Mouse (Mus musculus): ENCODE data around the gene Sept9. TPM values are rescaled to one million over a fixed set of nuclear protein-coding genes. Genes with fewer than 3 reads are reported as not detected.
"Not testable (repeated sequence)": the region's sequence is repeated elsewhere in the genome, so short reads cannot be mapped to it uniquely, and the experiment has no call there.

Gene Sept9
- polyA plus RNA-seq, 1 experiment from 2014 or later = 208 TPM

DNA sequence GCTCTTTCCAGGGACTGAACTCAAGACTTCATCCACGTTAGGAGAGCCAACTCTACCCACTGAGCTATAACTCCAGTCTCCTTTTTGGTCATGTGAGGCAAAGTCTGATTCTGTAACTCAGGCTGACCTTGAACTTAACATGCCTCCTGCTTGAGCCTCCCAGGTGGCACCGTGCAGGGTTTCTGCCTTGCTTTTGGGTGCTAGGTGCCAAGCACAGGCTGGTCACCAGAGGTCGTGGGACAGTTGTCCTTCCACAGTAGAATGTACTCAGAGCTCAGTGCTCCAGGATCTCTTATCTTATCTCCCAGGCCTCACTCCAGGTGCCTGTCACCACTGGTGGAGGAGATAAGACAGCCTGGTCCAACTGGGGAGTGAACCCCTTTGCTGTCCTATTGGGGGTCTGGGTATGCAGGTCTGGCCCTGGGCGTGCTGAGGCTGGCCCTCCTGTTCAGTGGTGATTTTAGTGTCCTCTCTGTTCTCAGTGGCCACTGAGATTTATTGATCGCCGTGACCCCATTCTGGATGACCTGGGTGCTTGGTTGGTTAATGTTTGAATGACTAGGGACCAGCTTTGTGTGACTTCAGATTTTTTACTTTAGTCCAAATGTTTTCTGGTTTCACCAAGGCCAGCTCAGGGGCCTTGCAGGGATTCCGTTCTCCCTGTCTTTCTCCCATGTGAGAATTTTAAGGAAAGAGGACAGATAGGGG lies 136.8 kb downstream of the Sept9 start:
- Histone ChIP-seq H3K4me2 (ENCODE audit: low read depth, severe bottlenecking) (no peak overlapping the region), H3K36me3 (ENCODE audit: control insufficient read depth, insufficient read depth, low read length) (peaks cover 2% of the 10 kb centered on the region), H3K4me1 (ENCODE audit: control insufficient read depth, insufficient read depth, low read length) (peaks cover 44% of the 10 kb centered on the region), H3K27ac (replicated peaks; ENCODE audit: low read depth, low read length) (no peak overlapping the region), H3K9me3 (ENCODE audit: control insufficient read depth, low read length) (no peaks in the 10 kb centered on the region), H3K4me3 (ENCODE audit: low read depth, low read length) (no peak overlapping the region), H3K27me3 (ENCODE audit: control insufficient read depth, insufficient read depth, low read length) (no peaks in the 10 kb centered on the region), H3K9ac (ENCODE audit: low read length) (no peak overlapping the region)
- WGBS = 88% methylated on average over 7 of the region's 7 CpGs
- no peak for ATAC-seq (ENCODE audit: insufficient number of reproducible peaks, low FRiP score, low TSS enrichment, low read depth)
- no peak for DNase-seq (ENCODE audit: low spot score)

DNA sequence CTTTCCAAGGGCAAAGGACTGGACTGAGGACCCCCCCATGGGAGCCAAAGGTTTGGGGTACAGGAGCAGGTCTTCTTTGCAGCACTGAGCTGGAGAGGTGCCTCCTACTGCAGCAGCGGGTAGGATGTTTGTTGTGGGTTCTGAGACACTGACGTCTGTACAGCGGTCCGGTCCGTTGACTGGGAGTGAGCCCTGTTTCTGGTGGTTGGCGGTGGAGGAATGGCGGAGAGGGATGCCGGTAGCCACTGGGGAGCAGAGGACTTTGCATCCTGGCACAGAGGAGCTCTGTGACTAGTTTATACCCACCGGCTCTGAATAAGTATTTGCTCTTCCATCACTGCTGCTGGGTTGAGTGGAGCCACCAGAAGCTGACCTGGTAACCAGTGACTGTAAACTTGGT lies 138.3 kb downstream of the Sept9 start:
- 94% methylated on average over 9 of the region's 9 CpGs for WGBS
- DNase-seq (ENCODE audit: low spot score) (no peak), ATAC-seq (ENCODE audit: insufficient number of reproducible peaks, low FRiP score, low TSS enrichment, low read depth) (no peak)
- Histone ChIP-seq H3K27me3 (ENCODE audit: control insufficient read depth, insufficient read depth, low read length) (no peaks in the 10 kb centered on the region), H3K36me3 (ENCODE audit: control insufficient read depth, insufficient read depth, low read length) (peaks cover 2% of the 10 kb centered on the region), H3K4me1 (ENCODE audit: control insufficient read depth, insufficient read depth, low read length) (peaks cover 39% of the 10 kb centered on the region), H3K4me3 (ENCODE audit: low read depth, low read length) (no peak overlapping the region), H3K9me3 (ENCODE audit: control insufficient read depth, low read length) (no peaks in the 10 kb centered on the region), H3K9ac (ENCODE audit: low read length) (no peak overlapping the region), H3K4me2 (ENCODE audit: low read depth, severe bottlenecking) (no peak overlapping the region), H3K27ac (replicated peaks; ENCODE audit: low read depth, low read length) (no peak overlapping the region)

DNA sequence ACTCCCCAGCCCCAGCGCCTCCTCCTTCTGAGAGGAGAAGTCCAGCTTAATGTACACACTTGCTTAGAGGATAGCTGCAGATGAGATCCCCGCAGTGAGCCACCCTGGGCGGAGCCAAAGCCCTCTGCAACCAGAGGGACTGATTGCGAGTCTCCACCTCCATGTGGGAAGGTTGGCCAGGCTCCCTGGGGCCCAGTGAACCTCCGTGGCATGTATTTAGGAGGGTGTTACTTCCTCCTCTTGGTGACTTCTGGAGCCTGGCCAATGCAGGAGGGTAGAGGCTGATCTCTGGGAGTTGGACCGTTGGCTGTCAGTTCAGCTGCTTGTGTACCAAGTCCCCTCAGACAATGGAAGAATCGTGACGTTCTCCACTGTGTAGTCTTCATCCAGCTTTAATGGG lies 139.0 kb downstream of the Sept9 start:
- Histone ChIP-seq H3K4me1 (ENCODE audit: control insufficient read depth, insufficient read depth, low read length) (peaks cover 34% of the 10 kb centered on the region), H3K27me3 (ENCODE audit: control insufficient read depth, insufficient read depth, low read length) (no peaks in the 10 kb centered on the region), H3K4me3 (ENCODE audit: low read depth, low read length) (no peak overlapping the region), H3K9me3 (ENCODE audit: control insufficient read depth, low read length) (no peaks in the 10 kb centered on the region), H3K36me3 (ENCODE audit: control insufficient read depth, insufficient read depth, low read length) (peaks cover 2% of the 10 kb centered on the region), H3K4me2 (ENCODE audit: low read depth, severe bottlenecking) (no peak overlapping the region), H3K27ac (replicated peaks; ENCODE audit: low read depth, low read length) (no peak overlapping the region), H3K9ac (ENCODE audit: low read length) (no peak overlapping the region)
- no peak for DNase-seq (ENCODE audit: low spot score)
- WGBS = 65% methylated on average over 8 of the region's 8 CpGs
- ATAC-seq (ENCODE audit: insufficient number of reproducible peaks, low FRiP score, low TSS enrichment, low read depth) = no peak

DNA sequence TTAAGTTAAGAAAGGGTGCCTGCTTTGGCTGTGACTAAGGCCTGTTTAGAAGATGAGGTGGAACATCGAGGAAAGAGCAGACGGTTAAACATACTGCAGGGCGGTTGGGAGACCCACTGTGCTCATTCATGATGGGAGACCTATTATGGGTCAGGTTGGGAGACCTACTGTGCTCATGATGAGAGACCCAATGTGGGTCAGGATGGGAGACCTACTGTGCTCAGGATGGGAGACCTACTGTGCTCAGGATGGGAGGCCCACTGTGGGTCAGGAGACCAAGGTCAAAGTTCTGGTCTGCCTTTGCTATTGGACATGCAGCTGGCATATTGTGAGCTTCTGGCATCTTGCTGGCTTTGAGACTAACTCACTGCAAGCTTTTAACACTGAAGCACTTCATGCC lies 139.6 kb downstream of the Sept9 start:
- DNase-seq (ENCODE audit: low spot score) = no peak
- WGBS = 89% methylated on average over 3 of the region's 3 CpGs
- no peak overlapping the region for H3K27ac ChIP-seq (replicated peaks; ENCODE audit: low read depth, low read length)
- H3K27me3 ChIP-seq (ENCODE audit: control insufficient read depth, insufficient read depth, low read length) = no peaks in the 10 kb centered on the region
- H3K9me3 ChIP-seq (ENCODE audit: control insufficient read depth, low read length) = no peaks in the 10 kb centered on the region
- peaks cover 2% of the 10 kb centered on the region for H3K36me3 ChIP-seq (ENCODE audit: control insufficient read depth, insufficient read depth, low read length)
- no peak for ATAC-seq (ENCODE audit: insufficient number of reproducible peaks, low FRiP score, low TSS enrichment, low read depth)
- no peak overlapping the region for H3K4me2 ChIP-seq (ENCODE audit: low read depth, severe bottlenecking)
- no peak overlapping the region for H3K9ac ChIP-seq (ENCODE audit: low read length)
- H3K4me1 ChIP-seq (ENCODE audit: control insufficient read depth, insufficient read depth, low read length) = peaks cover 34% of the 10 kb centered on the region
- no peak overlapping the region for H3K4me3 ChIP-seq (ENCODE audit: low read depth, low read length)

GRCm38 (mm10) chr11:117341218-117341617 lies 141.8 kb downstream of the Sept9 start:
- no peak overlapping the region for H3K27ac ChIP-seq (replicated peaks; ENCODE audit: low read depth, low read length)
- no peaks in the 10 kb centered on the region for H3K27me3 ChIP-seq (ENCODE audit: control insufficient read depth, insufficient read depth, low read length)
- peaks cover 46% of the 10 kb centered on the region for H3K4me1 ChIP-seq (ENCODE audit: control insufficient read depth, insufficient read depth, low read length)
- H3K36me3 ChIP-seq (ENCODE audit: control insufficient read depth, insufficient read depth, low read length) = peaks cover 2% of the 10 kb centered on the region
- 69% methylated on average over 7 of the region's 7 CpGs for WGBS
- ATAC-seq (ENCODE audit: insufficient number of reproducible peaks, low FRiP score, low TSS enrichment, low read depth) (no peak), DNase-seq (ENCODE audit: low spot score) (no peak)
- no peak overlapping the region for H3K4me3 ChIP-seq (ENCODE audit: low read depth, low read length)
- H3K9me3 ChIP-seq (ENCODE audit: control insufficient read depth, low read length) = no peaks in the 10 kb centered on the region
- no peak overlapping the region for H3K9ac ChIP-seq (ENCODE audit: low read length)
- H3K4me2 ChIP-seq (ENCODE audit: low read depth, severe bottlenecking) = no peak overlapping the region

GRCm38 (mm10) chr11:117342076-117342475 lies 142.6 kb downstream of the Sept9 start:
- H3K9ac ChIP-seq (ENCODE audit: low read length) = no peak overlapping the region
- no peak overlapping the region for H3K4me3 ChIP-seq (ENCODE audit: low read depth, low read length)
- WGBS = 91% methylated on average over 7 of the region's 7 CpGs
- peaks cover 54% of the 10 kb centered on the region for H3K4me1 ChIP-seq (ENCODE audit: control insufficient read depth, insufficient read depth, low read length)
- ATAC-seq (ENCODE audit: insufficient number of reproducible peaks, low FRiP score, low TSS enrichment, low read depth) (no peak), DNase-seq (ENCODE audit: low spot score) (no peak)
- peaks cover 2% of the 10 kb centered on the region for H3K36me3 ChIP-seq (ENCODE audit: control insufficient read depth, insufficient read depth, low read length)
- H3K27me3 ChIP-seq (ENCODE audit: control insufficient read depth, insufficient read depth, low read length) = no peaks in the 10 kb centered on the region
- H3K27ac ChIP-seq (replicated peaks; ENCODE audit: low read depth, low read length) = no peak overlapping the region
- no peaks in the 10 kb centered on the region for H3K9me3 ChIP-seq (ENCODE audit: control insufficient read depth, low read length)
- no peak overlapping the region for H3K4me2 ChIP-seq (ENCODE audit: low read depth, severe bottlenecking)

DNA sequence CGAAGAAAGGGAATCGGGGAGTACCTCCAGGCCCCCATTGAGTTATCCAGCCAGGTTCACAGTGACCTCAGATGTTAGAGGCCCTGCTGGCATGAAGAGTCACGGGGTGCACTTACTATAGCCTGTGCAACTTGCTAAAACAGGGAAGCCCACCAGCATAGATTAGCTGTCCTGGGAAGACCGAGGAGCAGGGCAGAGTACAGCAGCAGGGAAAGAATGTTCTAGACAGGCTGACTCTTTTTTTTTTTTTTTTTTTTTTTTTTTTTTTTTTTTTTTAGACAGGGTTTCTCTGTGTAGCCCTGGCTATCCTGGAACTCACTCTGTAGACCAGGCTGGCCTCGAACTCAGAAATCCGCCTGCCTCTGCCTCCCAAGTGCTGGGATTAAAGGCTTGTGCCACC lies 143.0 kb downstream of the Sept9 start:
- 94% methylated on average over 5 of the region's 6 CpGs for WGBS
- peaks cover 58% of the 10 kb centered on the region for H3K4me1 ChIP-seq (ENCODE audit: control insufficient read depth, insufficient read depth, low read length)
- H3K4me2 ChIP-seq (ENCODE audit: low read depth, severe bottlenecking); H3K27me3 ChIP-seq (ENCODE audit: control insufficient read depth, insufficient read depth, low read length); DNase-seq (ENCODE audit: low spot score); H3K9me3 ChIP-seq (ENCODE audit: control insufficient read depth, low read length); H3K36me3 ChIP-seq (ENCODE audit: control insufficient read depth, insufficient read depth, low read length); ATAC-seq (ENCODE audit: insufficient number of reproducible peaks, low FRiP score, low TSS enrichment, low read depth); H3K4me3 ChIP-seq (ENCODE audit: low read depth, low read length); H3K27ac ChIP-seq (replicated peaks; ENCODE audit: low read depth, low read length); H3K9ac ChIP-seq (ENCODE audit: low read length): not testable (repeated sequence)

GRCm38 (mm10) chr11:117343800-117344199 lies 144.3 kb downstream of the Sept9 start:
- ATAC-seq (ENCODE audit: insufficient number of reproducible peaks, low FRiP score, low TSS enrichment, low read depth) = no peak
- Histone ChIP-seq H3K4me3 (ENCODE audit: low read depth, low read length) (no peak overlapping the region), H3K27me3 (ENCODE audit: control insufficient read depth, insufficient read depth, low read length) (no peaks in the 10 kb centered on the region), H3K9me3 (ENCODE audit: control insufficient read depth, low read length) (no peaks in the 10 kb centered on the region), H3K4me1 (ENCODE audit: control insufficient read depth, insufficient read depth, low read length) (peaks cover 63% of the 10 kb centered on the region), H3K9ac (ENCODE audit: low read length) (no peak overlapping the region), H3K4me2 (ENCODE audit: low read depth, severe bottlenecking) (no peak overlapping the region), H3K36me3 (ENCODE audit: control insufficient read depth, insufficient read depth, low read length) (peaks cover 2% of the 10 kb centered on the region), H3K27ac (replicated peaks; ENCODE audit: low read depth, low read length) (peak overlapping the region; percentile 82; the same call in 1 of the 2 replicates)
- no peak for DNase-seq (ENCODE audit: low spot score)
- 89% methylated on average over 5 of the region's 5 CpGs for WGBS
